Mouse (Mus musculus) effector memory CD4-positive, alpha-beta T cell, adult 5 months (primary cell): ENCODE results near the gene Mmp23. TPM values are rescaled to one million over a fixed set of nuclear protein-coding genes. Genes with fewer than 3 reads are reported as not detected.

ENCODE experiments used
- polyA plus RNA-seq: library from polyadenylated mRNA; unstranded; fragments of 100-300 nt; shearing (Covaris generic); gene quantifications from one replicate; pipeline ENCODE4 v1.2.1, GENCODE M21; 2017

Mmp23 gene
- polyA plus RNA-seq, result not detected

DNA sequence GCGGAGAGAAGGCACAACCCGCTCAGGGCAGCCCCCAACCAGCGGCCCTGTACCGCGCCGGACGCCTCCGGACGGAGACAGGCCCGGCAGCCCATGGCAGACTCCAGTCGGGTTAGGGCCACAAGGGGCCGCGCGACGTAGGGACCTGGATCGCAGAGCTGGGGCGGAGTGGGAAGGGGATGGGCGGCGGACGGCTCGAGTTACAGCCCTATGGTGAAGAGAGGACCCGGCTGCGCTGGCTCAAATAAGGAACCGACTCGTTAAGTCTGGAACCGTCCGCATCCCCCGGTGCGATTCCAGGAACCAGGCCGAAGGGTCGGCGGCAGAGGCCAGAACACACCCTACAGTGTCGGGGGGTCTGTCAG, at the start of gene Mmp23:
TSS of gene Mmp23 (minus strand) at position 299 of the 365 bp plus-strand sequence.

DNA sequence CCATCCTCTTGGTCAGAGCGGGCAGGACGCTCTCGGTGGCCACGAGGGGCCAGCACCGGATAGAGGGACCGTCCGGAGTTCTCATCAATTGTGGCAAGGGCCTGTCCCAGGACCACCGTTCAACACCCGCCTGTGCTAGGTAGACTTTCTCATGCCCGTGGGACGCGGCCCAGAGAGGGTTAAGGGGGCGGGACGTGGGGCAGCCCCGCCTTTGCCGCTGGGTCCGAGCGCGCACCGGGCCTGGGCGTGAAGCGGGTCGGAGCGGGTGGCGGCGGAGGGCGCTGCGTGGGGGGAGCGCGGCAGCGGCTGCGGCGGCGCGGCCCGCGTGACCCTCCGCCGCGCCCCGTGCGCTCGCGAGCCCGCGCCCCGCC, 40.9 kb upstream of the Mmp23 start, which contains the start of gene Fndc10:
TSS of gene Fndc10 (plus strand) at position 232 of the 371 bp plus-strand sequence.

DNA sequence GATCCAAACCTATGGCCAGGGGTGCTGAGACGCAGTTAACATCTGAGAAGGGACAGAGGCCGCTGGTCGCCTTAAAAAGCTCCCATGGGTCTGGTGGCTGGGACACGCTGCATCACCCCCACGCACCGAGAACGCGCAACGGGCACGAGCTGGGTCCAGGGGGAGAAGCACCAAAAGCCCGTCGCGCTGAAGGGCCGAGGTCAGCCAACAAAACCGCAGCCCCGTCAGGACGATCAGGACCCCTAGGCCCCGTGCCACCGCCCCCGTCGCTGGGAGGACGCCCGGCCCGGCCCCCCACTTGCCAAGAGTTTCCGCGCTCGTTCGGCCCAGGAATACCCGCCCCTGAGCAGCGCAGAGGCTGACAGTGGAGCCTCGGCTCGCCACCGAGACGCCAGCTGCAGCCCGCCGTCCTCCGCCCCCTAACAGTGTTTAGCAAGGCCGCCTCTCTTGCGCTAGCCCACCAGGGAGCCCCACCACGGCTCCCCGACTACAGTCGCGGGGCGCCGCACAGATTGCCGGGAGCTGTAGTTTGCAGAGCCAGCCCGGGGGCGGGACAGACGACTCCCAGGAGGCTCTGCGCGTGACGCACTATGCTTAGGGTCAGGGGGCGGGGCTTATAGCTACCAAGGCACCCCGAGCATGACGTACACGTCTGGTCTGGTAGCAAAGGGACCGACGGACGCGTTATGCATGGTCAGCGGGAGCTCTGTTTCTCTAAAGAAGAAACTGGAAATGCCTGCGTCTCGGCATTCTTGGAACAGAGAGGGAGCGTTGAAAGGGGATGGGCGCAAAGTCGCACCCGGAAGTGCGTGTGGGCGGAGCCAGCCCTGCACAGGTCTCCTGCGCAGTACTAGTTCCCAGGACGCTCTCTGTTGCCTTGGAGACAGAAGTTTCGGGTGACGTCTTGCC, 15.8 kb upstream of the Mmp23 start, which contains the start of gene Mib2:
TSS of gene Mib2 (minus strand) at position 510 of the 909 bp plus-strand sequence.

DNA sequence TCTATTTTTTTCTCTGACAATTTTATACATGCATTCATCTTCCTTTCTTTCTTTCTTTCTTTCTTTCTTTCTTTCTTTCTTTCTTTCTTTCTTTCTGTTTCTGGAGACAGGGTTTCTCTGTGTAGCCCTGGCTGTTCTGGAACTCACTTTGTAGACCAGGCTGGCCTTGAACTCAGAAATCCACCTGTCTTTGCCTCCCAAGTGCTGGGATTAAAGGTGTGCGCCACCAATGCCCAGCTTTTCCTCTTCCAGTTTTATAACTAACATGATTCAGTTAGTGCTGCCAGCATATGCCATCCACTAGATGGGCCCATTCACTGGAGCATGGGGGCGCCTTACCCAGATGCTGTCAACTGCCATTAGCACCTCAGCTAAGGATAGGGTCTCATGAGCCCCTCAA, 7.9 kb downstream of the Mmp23 start, which contains the start of gene Gm10563:
TSS of gene Gm10563 (minus strand) at position 101 of the 400 bp plus-strand sequence.

DNA sequence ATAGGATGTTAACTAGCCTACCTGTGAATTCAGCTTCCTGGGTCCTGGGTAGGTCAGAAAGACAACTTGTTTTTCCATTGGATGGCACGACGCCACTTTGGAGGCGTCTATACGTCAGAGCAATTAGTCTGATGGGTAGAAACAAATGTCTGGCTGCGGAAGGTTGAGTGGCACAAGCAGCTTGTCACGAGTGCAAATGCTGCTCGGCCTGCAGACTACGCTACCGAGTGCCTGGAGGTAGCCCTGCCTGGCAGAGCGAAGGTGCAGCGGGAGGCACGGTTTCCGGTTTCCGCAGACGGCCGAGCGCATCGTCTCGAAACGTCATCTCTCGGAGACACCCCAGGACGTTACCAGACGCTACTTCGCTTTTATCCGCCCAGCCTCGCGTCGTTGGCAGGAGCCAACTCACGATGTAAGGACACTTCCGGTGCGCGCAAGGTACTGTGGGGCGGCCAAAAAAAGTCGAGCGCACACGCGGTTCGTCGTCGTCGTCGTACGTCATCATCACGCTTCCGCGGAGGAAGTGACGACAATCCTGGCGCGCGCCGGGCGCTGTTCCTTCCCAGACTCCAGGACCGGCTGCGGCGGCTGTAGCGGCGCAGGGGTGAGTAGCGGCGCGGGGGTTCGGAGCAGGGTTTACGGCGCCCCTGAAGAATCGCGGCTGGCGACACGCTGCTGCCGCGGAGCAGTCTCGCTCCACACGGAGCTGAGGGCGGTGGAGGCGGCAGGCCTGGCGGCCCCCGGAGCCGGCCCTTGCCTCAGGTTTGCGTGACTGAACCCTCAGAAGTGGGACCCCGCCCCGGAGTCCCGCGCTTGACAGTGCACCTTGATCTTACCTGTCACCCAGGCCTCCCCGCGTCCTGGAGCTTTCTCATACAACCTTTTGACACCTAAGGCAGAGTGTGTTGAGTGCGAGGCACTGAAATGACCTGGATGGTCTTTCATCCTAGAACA, 28.6 kb downstream of the Mmp23 start, which contains the start of gene Cdk11b:
TSS of gene Cdk11b (plus strand) at position 517 of the 954 bp plus-strand sequence.

DNA sequence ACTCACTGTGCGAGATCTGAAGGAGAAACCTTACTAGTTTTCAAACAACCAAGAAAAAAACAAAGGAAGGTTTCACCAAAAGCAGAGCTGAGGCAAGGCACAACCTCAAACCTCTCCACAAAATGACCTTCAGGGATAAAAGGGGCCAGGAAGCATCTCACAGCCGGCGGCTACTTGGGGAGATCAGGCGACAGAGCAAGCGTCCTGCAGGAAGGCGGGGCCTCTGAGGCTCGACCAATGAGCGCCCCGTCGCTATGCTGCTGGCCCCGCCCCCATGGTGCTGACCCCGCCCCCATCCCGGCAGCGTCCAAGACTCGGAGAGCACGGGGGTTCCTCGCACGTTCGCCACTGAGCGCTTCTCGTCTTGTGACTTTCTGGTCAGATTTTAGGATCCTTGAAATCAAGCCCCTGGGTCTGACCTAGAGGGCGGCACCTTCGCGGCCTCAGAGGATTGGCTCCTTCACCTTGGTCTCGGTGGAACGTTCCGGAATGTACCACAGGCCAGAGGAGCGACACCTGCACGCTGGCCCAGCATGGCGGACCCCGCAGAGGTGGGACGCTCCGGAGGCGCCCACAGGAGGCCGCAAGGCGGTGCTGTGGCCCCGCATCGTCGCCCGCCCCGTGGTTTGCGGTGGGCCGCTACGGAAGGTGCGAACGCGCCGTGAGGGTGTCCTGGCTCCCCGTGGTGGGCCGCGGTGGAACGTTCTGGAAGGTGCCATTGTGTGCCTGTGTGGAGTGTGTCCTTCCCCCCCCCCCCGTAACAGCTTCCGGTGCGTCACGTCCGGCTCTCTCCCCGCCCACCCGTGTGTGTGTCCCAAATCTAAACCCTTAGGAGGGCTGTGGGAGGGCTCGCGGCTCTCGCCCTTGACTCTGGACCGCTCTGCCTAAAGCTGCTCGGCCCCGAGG, 51.8 kb downstream of the Mmp23 start, which contains the start of gene Slc35e2:
TSS of gene Slc35e2 (plus strand) at position 326 of the 906 bp plus-strand sequence.

Other genes starting within 250 kb of the Mmp23 start
- gene Cfap74, start 244.2 kb downstream of the Mmp23 start, polyA plus RNA-seq, result 3.9 TPM
- gene Tmem52, start 184.3 kb downstream of the Mmp23 start, polyA plus RNA-seq, result not detected
- gene Gnb1, start 162.0 kb downstream of the Mmp23 start, polyA plus RNA-seq, result 438 TPM
- 98.5 TPM for gene Nadk, start 91.0 kb downstream of the Mmp23 start, polyA plus RNA-seq
- gene Slc35e2, start 52.0 kb downstream of the Mmp23 start, polyA plus RNA-seq, result 25.6 TPM
- gene Cdk11b, start 28.5 kb downstream of the Mmp23 start, polyA plus RNA-seq, result 793 TPM
- gene Gm10563, start 8.0 kb downstream of the Mmp23 start, polyA plus RNA-seq, result not detected
- gene Mib2, start 15.8 kb upstream of the Mmp23 start, polyA plus RNA-seq, result 48.6 TPM
- 11.6 TPM for gene Fndc10, start 41.0 kb upstream of the Mmp23 start, polyA plus RNA-seq
- gene Ssu72, start 51.4 kb upstream of the Mmp23 start, polyA plus RNA-seq, result 83.3 TPM
- gene Tmem240, start 81.4 kb upstream of the Mmp23 start, polyA plus RNA-seq, result 0.11 TPM
- gene Atad3a, start 107.7 kb upstream of the Mmp23 start, polyA plus RNA-seq, result 69.8 TPM
- gene Vwa1, start 121.3 kb upstream of the Mmp23 start, polyA plus RNA-seq, result 0.14 TPM
- not detected for gene Tmem88b, start 132.5 kb upstream of the Mmp23 start, polyA plus RNA-seq
- not detected for gene Ankrd65, start 137.1 kb upstream of the Mmp23 start, polyA plus RNA-seq
- gene Mrpl20, start 149.5 kb upstream of the Mmp23 start, polyA plus RNA-seq, result 52.7 TPM
- 336 TPM for gene Ccnl2, start 159.1 kb upstream of the Mmp23 start, polyA plus RNA-seq
- 103 TPM for gene Aurkaip1, start 177.9 kb upstream of the Mmp23 start, polyA plus RNA-seq
- gene Mxra8, start 186.3 kb upstream of the Mmp23 start, polyA plus RNA-seq, result 1.7 TPM
- gene Dvl1, start 194.0 kb upstream of the Mmp23 start, polyA plus RNA-seq, result 78.2 TPM
- 0.66 TPM for gene Tas1r3, start 210.0 kb upstream of the Mmp23 start, polyA plus RNA-seq
- 4.3 TPM for gene Cptp, start 216.1 kb upstream of the Mmp23 start, polyA plus RNA-seq
- 58.5 TPM for gene Ints11, start 216.2 kb upstream of the Mmp23 start, polyA plus RNA-seq
- gene Pusl1, start 238.4 kb upstream of the Mmp23 start, polyA plus RNA-seq, result 29.1 TPM
- gene Acap3, start 238.4 kb upstream of the Mmp23 start, polyA plus RNA-seq, result 29.0 TPM